Mouse (Mus musculus) heart, adult 2 months (tissue): Measurements from ENCODE around the gene Cnot1.

Experiments
- CTCF ChIP-seq: fragments of 200-600 bp; IDR thresholded peaks from 2 replicates; pipeline ENCODE4 v1.8.1; 2022; ENCODE audit warnings: antibody characterized with exemption, mild to moderate bottlenecking, moderate library complexity
- POLR2A ChIP-seq: fragments of 200-500 bp; IDR thresholded peaks from 2 replicates; pipeline ENCODE4 v1.6.1; 2011; ENCODE audit warnings: mild to moderate bottlenecking, low read depth, low read length, control low read depth; ENCODE audit not compliant: insufficient read depth

DNA sequence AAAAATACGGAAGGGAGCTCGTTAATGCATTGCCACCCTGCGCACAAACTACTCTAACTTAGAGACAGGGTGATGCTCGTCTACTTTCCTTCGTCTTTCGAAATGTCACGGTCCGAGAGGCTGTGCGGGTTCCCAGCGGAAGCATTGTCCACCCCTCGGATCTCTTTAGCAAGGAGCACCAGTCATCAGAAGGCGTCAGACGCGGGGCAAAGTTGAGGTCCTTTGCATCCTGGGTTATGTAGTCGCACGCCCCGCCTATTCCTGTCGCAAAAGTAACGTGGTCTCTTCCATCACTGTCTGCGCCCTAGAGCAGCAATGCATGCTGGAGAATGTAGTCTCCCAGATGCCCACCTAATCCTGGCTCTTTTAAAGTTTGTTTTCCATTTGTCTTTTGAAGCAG lies 597 bp upstream of the Cnot1 start:
- TF ChIP-seq POLR2A (peak; percentile 91), CTCF (no peak)
